Mouse (Mus musculus): ENCODE results near the gene Csn3. TPM values are rescaled to one million over a fixed set of nuclear protein-coding genes. Genes with fewer than 3 reads are reported as not detected.

The Csn3 gene
- not detected in 2 replicates for polyA plus RNA-seq (2012; rRNA removed)

- Histone ChIP-seq H3K4me3 (ENCODE audit: insufficient read depth, low read length) (no peak within 1 kb of the TSS), H3K4me1 (ENCODE audit: control insufficient read depth, insufficient read depth, low read length) (no peaks in the 10 kb centered on the region), H3K27ac (ENCODE audit: insufficient read depth, low read length) (no peak within 1 kb of the TSS)
- no peak for TF ChIP-seq POLR2A (IDR thresholded peaks at IDR 0.05; ENCODE audit: extremely low read depth, insufficient read depth, low read length)
- TF ChIP-seq CTCF (IDR thresholded peaks at IDR 0.05; ENCODE audit: extremely low read depth, insufficient read depth, low read length) = no peak
Measured at GRCm38 (mm10) chr5:87925372-87925771, at the start of gene Csn3. Gene Csn3, plus strand, starts transcription at chr5:87925579.

GRCm38 (mm10) chr5:87884729-87885128 is 40.6 kb upstream of the Csn3 start, which contains the start of gene Odam:
Gene Odam, plus strand, starts transcription at chr5:87885029.
- Histone ChIP-seq H3K4me1 (ENCODE audit: control insufficient read depth, insufficient read depth, low read length) (no peaks in the 10 kb centered on the region), H3K4me3 (ENCODE audit: insufficient read depth, low read length) (no peak within 1 kb of the TSS), H3K27ac (ENCODE audit: insufficient read depth, low read length) (no peak within 1 kb of the TSS)
- TF ChIP-seq POLR2A (IDR thresholded peaks at IDR 0.05; ENCODE audit: extremely low read depth, insufficient read depth, low read length) (no peak), CTCF (IDR thresholded peaks at IDR 0.05; ENCODE audit: extremely low read depth, insufficient read depth, low read length) (no peak)

- Histone ChIP-seq H3K4me3 (ENCODE audit: insufficient read depth, low read length) (no peak overlapping the region), H3K4me1 (ENCODE audit: control insufficient read depth, insufficient read depth, low read length) (no peaks in the 10 kb centered on the region), H3K27ac (ENCODE audit: insufficient read depth, low read length) (no peak overlapping the region)
- no peak for TF ChIP-seq CTCF (IDR thresholded peaks at IDR 0.05; ENCODE audit: extremely low read depth, insufficient read depth, low read length)
Measured at GRCm38 (mm10) chr5:87931603-87932002, 6.2 kb downstream of the Csn3 start.

- Histone ChIP-seq H3K4me3 (ENCODE audit: insufficient read depth, low read length) (no peak overlapping the region), H3K4me1 (ENCODE audit: control insufficient read depth, insufficient read depth, low read length) (no peaks in the 10 kb centered on the region), H3K27ac (ENCODE audit: insufficient read depth, low read length) (no peak overlapping the region)
- TF ChIP-seq CTCF (IDR thresholded peaks at IDR 0.05; ENCODE audit: extremely low read depth, insufficient read depth, low read length) (no peak), POLR2A (IDR thresholded peaks at IDR 0.05; ENCODE audit: extremely low read depth, insufficient read depth, low read length) (no peak)
Measured at GRCm38 (mm10) chr5:87940752-87941151, 15.4 kb downstream of the Csn3 start.

- Histone ChIP-seq H3K4me1 (ENCODE audit: control insufficient read depth, insufficient read depth, low read length) (no peaks in the 10 kb centered on the region), H3K27ac (ENCODE audit: insufficient read depth, low read length) (no peak overlapping the region), H3K4me3 (ENCODE audit: insufficient read depth, low read length) (no peak overlapping the region)
- TF ChIP-seq CTCF (IDR thresholded peaks at IDR 0.05; ENCODE audit: extremely low read depth, insufficient read depth, low read length) (no peak), POLR2A (IDR thresholded peaks at IDR 0.05; ENCODE audit: extremely low read depth, insufficient read depth, low read length) (no peak)
Measured at GRCm38 (mm10) chr5:87942515-87942914, 17.1 kb downstream of the Csn3 start.

GRCm38 (mm10) chr5:87951836-87952235 is 26.5 kb downstream of the Csn3 start:
- no peaks in the 10 kb centered on the region for H3K4me1 ChIP-seq (ENCODE audit: control insufficient read depth, insufficient read depth, low read length)
- no peak overlapping the region for H3K4me3 ChIP-seq (ENCODE audit: insufficient read depth, low read length)
- no peak overlapping the region for H3K27ac ChIP-seq (ENCODE audit: insufficient read depth, low read length)
- no peak for TF ChIP-seq CTCF (IDR thresholded peaks at IDR 0.05; ENCODE audit: extremely low read depth, insufficient read depth, low read length)
- TF ChIP-seq POLR2A (IDR thresholded peaks at IDR 0.05; ENCODE audit: extremely low read depth, insufficient read depth, low read length) = no peak

GRCm38 (mm10) chr5:87969201-87969600 is 43.8 kb downstream of the Csn3 start, which contains the start of the genes 2310003L06Rik and Gm28434:
Gene 2310003L06Rik, plus strand, starts transcription at chr5:87969459.
Gene Gm28434, plus strand, starts transcription at chr5:87969517.
- TF ChIP-seq CTCF (IDR thresholded peaks at IDR 0.05; ENCODE audit: extremely low read depth, insufficient read depth, low read length) (no peak), POLR2A (IDR thresholded peaks at IDR 0.05; ENCODE audit: extremely low read depth, insufficient read depth, low read length) (no peak)
- no peaks in the 10 kb centered on the region for H3K4me1 ChIP-seq (ENCODE audit: control insufficient read depth, insufficient read depth, low read length)
- H3K27ac ChIP-seq (ENCODE audit: insufficient read depth, low read length) = no peak within 1 kb of the TSS
- no peak within 1 kb of the TSS for H3K4me3 ChIP-seq (ENCODE audit: insufficient read depth, low read length)

- no peak within 1 kb of the TSS for H3K4me3 ChIP-seq (ENCODE audit: insufficient read depth, low read length)
- TF ChIP-seq POLR2A (IDR thresholded peaks at IDR 0.05; ENCODE audit: extremely low read depth, insufficient read depth, low read length) = no peak
- no peak for TF ChIP-seq CTCF (IDR thresholded peaks at IDR 0.05; ENCODE audit: extremely low read depth, insufficient read depth, low read length)
- H3K27ac ChIP-seq (ENCODE audit: insufficient read depth, low read length) = no peak within 1 kb of the TSS
- no peaks in the 10 kb centered on the region for H3K4me1 ChIP-seq (ENCODE audit: control insufficient read depth, insufficient read depth, low read length)
Measured at GRCm38 (mm10) chr5:87979139-87979538, 53.8 kb downstream of the Csn3 start, which contains the start of gene Cabs1. Gene Cabs1, plus strand, starts transcription at chr5:87979439.

Other genes with a start within 250 kb of the Csn3 start
- not detected in 2 replicates for gene Csn2, start 225.9 kb upstream of the Csn3 start, polyA plus RNA-seq (2012; rRNA removed)
- gene Csn1s2a, start 151.0 kb upstream of the Csn3 start, polyA plus RNA-seq (2012; rRNA removed) = not detected in 2 replicates
- gene Csn1s2b, start 117.5 kb upstream of the Csn3 start, polyA plus RNA-seq (2012; rRNA removed) = not detected in 2 replicates
- not detected in 2 replicates for gene Prr27, start 99.9 kb upstream of the Csn3 start, polyA plus RNA-seq (2012; rRNA removed)
- not detected in 2 replicates for gene Odam, start 40.5 kb upstream of the Csn3 start, polyA plus RNA-seq (2012; rRNA removed)
- not detected in 2 replicates for gene 2310003L06Rik, start 43.9 kb downstream of the Csn3 start, polyA plus RNA-seq (2012; rRNA removed)
- gene Gm28434, start 43.9 kb downstream of the Csn3 start, polyA plus RNA-seq (2012; rRNA removed) = not detected in 2 replicates
- not detected in 2 replicates for gene Cabs1, start 53.9 kb downstream of the Csn3 start, polyA plus RNA-seq (2012; rRNA removed)
- gene Smr3a, start 77.0 kb downstream of the Csn3 start, polyA plus RNA-seq (2012; rRNA removed) = not detected in 2 replicates
- not detected in 2 replicates for gene Smr2, start 161.0 kb downstream of the Csn3 start, polyA plus RNA-seq (2012; rRNA removed)
- gene Gm11116, start 186.0 kb downstream of the Csn3 start, polyA plus RNA-seq (2012; rRNA removed) = not detected in 2 replicates
- not detected in 2 replicates for gene Gm11115, start 228.5 kb downstream of the Csn3 start, polyA plus RNA-seq (2012; rRNA removed)

All from cortical plate, adult 2 months (tissue).